Mouse (Mus musculus): Measurements from ENCODE around the gene Arhgef12.

Arhgef12 gene

DNA sequence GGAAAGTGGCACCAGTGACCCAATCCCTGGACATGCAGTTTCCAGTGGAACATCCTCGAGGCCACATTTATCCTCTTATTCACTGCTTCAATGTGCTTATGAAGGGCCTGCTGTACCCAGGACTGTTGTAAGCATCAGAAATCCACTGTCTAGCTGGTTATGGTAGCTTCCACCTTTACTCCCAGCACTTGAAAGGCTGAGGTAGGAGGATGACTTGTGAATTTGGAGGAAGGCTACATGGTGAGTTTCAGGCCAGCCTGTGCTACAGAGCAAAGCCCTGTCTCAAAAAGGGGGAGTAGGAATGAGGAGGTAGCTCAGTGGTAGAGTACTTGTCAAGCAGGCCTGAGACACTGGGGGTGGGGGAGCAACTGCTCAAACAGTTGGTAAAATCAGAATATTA, 1.0 kb upstream of the Arhgef12 start:
- no peak for DNase-seq

DNA sequence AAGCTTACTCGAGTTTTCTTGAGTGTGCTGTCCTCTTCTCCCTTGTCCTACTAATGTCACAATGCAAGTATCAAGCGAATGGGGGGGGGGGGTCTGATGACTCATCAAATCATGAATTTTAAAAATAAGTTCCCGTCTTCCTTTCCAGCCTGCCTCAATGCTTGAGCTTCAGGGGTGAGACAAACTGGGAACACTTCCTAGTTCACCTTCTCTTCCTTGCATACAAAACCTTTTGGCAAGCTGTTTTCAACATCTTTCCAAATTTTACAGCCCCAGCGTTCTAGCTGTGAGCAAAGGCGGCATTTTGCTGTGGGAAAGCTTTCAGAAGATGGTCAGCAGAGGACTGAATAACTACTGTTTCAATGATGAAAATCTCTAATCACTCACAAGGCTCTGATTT, 516 bp upstream of the Arhgef12 start:
- no peak for DNase-seq

DNA sequence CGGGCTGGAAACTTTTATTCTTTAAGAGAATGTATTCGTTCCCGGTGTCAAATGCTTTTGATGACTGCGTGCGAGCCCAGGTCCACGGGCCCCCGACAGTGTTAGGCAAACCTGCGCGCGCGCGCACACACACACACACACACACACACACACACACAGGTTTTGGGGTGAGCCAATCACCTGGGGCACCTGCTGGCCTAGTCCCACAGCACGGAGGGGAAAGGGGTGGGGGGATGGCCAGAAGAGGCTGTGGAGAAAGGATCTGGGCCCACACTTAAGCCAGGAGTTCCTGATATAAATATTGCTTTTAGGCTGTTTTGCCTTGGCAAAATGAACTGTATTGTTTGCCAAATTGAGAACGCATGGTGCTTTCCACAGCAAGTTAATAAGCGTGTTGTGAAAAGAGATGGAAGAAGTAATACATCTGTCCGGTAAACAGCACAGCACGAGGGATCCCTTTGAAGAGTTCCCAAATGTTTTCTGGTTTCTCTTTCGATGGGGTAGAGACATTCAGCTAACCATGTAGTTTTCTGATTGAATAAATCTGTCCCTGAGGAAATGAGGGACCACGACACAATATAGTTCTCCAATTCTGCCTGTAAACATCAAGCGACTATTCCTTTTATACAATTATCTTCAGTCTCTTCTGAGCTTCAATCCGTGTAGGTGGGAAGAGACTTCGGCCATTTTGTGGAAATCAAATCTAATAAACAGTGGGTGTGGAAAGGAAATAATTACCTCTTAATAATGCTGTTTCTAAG, 433 bp downstream of the Arhgef12 start:
- DNase-seq: peak; percentile 74

DNA sequence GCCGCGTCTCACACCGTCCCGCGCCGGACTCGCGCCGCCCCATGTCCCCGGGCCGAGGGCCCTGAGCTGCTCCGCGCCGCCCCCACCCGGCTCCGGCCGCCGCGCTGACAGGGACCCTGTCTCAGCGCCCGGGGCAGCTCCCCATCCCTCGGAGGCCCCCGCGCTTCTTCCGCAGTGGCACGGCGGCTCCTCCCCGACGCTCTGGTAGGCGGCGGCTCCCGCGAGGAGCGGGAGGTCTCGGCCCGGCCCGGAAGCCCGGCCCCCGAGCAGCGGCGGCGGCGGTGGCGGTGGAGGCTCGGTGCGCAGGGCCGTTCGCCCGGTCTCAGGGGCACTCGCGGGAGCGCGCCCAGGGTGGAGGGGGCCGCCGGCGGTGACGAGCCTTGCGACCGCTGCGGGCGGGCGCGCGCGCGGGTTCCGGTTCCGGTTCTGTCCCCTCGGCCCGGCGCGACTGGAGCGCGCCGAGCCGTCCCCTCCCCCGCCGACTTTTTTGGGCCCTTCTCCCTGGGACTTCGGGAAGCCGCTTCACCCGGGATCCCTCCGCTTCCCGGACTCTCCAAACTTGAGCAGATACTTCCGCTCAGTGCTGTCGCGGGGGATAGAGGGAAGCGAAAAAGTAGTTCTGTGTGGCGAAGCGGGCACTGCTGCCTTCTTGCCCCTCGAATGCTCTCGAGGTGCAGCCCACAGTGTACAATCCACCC, 1.2 kb downstream of the Arhgef12 start:
- DNase-seq: peak; percentile 93

DNA sequence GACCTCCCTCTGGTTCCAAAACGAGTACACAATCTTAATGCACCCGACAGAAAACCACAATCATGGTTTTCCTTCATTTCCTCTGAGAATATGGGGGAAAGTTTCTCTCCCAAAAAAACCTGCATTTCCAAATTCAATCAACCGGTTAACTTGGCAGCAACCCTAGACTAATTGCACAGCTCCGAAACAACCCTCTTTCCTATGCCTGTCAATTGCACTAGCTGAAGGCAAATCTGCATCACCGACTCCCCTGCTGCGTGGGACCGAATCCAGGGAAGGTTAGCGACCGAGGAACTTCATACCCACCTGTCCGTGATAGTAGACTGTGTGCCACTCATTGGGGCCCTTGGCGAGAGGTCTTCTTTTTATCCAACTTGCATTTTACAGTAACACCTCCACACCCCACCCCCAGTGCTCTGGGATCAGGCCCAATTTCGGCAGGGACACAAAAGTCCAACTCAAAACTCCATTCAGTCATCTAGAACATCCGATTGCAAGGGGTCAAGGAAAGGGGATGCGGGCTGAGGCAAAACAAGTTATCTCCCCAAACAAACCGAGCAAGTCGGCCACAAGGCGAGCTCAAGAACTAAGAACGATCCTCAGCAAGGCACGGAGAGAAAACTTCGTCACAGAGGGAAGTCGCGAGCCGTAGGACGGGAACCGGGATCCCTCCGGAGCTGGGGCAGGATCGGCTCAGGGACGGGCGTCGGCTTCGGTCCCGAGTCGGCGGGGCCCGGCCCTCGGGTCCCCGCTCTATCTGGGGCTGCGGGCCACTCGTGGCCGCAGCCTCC, 2.0 kb downstream of the Arhgef12 start:
- peak; percentile 72 for DNase-seq

DNA sequence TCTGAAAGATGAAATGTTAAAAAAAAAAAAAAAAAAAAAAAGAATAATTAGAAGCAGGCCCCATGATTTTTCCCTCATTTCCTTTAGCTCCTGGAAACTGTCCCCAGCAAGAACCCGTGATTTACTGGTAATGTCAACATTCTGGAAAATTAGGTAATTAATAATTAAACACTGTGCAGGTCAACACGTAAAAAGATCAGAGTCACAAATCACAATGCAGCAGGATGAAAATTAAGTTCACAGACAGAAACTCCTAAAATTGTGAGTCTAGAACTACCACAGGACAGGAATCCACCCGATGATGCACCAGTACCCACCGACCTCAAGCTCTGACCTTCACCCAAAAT, 2.5 kb downstream of the Arhgef12 start:
- no peak for DNase-seq

DNA sequence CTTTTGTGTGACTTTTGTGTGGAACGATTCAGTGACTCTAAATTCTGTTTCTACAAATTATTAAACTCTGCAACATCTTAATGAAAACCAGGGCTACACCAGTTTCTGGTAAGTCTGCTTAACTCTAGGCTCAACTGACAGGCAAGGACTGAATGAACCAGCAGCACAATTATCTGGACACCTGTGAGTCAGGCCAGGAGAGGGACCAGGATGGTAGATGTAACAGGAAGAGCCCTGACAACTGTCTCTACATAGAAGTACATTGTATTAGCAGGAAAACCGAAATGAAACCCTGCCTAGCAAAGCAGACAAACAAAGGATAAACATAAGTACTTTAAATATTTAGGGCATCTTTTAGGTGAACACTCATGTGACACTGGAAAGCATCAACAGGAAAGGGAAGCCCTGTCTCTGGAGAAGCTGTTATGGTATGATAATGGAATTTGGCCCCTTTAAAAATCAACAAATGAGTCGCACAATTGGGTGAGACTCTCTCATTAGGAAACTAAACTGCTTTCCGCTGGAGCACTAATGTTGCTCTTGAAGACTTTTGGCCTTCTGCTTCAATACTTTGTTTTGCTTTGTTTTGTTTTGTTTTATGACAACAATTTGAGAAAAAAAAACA, 3.3 kb downstream of the Arhgef12 start:
- DNase-seq: no peak

DNA sequence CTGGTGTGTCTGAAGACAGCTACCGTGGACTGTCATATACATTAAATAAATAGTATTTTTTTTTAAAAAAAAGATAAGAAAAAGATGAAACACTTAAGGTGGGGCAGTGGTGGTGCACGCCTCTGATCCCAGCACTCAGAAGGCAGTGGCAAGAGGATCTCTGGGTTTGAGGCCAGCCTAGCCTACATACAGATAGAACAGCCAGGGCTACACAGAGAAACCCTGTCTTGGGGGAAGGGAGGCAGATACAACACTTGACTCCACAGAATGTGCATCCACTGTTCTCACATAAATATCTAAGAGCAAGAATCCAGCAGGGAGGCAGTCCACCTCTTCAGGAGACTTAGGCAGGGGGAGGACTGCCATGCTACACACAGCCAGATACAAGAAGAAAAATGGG, 4.1 kb downstream of the Arhgef12 start:
- DNase-seq: no peak

DNA sequence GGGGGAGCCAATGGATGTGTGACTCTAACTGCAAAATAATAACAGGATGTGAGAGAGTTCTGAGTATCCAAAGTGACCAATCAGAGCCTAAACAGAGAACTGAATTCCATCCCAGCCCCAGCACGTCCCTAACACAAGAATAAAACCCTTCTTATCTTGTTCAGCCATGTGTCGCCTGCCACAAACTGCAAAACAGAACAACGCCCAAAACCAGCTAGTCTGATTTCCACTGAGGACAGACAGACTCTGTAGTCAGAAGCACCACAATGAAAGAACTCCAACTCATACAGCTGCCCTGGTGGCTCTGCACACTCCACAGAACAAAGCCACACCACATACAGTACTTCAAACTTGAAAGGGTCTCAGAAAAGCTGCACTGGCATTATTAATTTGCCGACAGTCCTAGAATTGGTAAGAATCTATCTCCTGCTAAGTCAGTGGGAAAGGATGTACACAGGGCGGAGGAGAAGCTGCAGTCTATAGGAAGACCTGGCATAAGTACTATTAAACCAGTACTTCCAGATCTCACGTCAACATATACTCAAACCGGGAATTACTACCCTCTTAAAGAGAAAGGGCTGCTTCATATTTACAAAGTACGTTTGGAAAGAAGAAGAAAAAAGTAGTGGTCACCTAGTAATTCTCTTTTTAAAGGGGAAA, 5.0 kb downstream of the Arhgef12 start:
- DNase-seq: no peak

DNA sequence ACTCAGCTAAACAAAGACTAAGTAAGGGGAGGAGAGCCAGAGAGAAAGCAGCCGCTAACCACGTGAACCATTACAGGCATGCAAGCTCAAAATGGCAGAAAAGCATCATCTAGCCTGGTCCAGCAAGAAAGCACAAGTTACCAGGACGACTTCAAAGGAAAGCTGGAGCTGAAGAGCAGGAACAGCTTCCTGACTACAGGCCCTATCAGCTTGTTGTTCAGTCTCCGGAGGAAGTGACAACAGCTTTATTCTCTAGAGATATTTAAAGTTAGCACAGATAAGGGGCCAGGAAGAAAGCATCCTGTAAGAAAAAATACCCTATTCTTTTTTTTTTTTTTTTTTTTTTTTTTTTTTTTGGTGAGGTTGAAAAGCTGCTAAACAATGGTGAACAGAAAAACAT, 8.1 kb downstream of the Arhgef12 start:
- no peak for DNase-seq

DNA sequence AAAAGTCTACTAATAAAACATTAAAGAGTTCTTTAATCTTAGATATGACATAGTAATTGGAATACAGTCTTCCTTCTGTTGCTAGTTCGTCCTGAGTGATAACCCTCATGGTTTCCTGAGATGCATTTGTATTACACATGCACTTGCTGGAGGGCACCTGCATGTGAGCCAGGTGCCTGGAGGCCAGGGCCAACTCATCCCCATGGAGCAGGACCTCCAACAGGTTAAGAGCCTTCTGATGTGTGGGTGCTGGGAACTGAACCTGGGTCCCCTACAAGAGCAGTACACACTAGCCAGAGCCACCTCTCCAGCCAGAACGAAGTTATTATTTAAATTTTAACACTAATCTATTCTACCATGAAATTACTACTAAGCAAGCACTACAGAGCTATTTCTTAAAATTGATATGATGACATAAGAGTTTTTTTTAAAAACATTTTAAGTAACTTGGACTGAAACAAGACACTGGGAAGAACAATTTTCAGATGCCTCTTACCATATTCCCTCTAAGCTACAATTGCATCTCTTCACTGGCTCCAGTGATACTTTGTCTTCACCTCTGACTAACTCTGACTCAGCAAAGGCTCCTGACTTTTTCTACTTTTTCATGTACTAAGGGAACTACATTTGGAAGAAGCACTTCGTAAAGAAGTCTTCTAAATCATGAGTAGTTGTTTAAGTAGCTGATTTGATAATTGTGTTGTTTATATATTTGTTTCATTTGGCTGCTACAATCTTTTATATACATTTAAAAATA, 9.1 kb downstream of the Arhgef12 start:
- DNase-seq: no peak

DNA sequence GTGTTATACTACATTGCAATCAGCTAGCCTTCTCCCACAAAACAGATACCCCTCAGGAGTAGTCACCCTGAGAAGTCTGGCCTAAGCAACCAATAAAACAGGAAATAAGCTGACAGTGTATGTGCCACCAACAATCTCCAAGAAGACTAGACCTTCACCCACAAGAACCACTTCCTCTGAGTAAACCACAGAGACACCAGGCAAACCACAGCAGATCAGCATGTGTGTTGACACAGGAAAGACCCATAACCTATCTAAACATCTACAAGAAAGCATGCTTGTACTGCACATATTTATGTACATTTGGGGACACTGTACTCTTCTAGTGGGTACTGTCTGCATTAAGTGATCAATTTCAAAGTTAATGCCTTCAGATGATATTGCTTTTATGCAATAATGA, 10.7 kb downstream of the Arhgef12 start:
- DNase-seq: no peak

DNA sequence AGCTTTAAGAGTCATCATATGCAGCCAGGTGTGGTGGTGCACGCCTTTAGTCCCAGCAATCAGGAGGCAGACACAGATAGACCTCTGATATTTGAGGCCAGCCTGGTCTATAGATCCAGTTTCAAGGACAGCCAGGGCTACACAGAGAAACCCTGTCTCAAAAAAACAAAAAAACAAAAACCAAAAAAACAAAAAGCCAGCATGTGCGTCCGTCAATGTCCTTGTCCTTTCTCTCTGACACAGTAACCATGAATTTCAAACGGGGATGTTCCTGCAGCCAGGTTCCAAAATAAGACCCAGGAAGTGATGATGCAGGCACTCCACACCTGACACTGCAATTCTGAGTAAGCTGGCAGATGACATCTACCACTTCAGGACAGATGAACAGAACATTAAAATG, 12.2 kb downstream of the Arhgef12 start:
- DNase-seq: no peak

DNA sequence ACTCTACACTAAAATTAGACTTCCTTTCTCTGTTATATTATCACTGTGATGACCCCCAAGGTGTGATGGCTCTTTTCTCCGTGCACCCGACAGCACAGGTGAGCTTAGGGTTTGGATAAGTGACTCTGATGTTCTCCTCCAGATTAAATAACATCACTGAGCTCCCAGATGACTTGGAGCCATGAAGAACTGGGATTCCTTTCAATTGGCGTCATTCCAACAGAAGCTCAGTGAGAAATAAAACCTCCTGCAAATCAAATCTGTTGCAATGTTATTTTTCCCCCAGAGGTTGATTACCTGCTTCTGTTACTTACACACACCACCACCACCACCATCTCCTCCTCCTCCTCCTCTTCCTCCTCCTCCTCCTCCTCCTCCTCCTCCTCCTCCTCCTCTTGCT, 13.2 kb downstream of the Arhgef12 start:
- peak; percentile 46 for DNase-seq

DNA sequence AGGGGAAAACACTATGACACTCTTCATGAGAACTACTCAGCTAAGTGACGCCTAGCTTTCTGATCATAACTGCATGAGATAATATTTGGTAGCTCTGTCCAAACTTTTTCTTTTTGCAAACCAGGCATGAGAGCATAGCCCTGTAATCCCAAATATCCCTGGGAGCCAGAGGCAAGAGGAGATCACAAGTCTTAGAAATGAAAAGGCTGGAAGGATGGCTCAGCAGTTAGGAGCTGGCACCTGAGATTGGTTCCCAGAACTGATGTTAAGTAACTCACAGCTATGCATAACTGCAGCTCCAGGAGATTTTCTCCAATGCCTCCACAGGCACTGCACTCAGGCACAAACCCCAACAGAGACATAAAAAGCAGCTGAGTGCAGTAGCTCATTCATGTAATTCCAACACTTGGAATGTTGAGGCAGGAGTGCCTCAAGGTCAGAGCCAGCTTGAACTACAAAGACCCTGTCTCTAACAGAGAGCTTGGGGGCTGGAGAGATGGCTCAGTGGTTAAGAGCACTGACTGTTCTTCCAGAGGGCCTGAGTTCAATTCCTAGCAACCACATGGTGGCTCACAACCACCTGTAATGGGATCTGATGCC, 21.3 kb downstream of the Arhgef12 start:
- no peak for DNase-seq

DNA sequence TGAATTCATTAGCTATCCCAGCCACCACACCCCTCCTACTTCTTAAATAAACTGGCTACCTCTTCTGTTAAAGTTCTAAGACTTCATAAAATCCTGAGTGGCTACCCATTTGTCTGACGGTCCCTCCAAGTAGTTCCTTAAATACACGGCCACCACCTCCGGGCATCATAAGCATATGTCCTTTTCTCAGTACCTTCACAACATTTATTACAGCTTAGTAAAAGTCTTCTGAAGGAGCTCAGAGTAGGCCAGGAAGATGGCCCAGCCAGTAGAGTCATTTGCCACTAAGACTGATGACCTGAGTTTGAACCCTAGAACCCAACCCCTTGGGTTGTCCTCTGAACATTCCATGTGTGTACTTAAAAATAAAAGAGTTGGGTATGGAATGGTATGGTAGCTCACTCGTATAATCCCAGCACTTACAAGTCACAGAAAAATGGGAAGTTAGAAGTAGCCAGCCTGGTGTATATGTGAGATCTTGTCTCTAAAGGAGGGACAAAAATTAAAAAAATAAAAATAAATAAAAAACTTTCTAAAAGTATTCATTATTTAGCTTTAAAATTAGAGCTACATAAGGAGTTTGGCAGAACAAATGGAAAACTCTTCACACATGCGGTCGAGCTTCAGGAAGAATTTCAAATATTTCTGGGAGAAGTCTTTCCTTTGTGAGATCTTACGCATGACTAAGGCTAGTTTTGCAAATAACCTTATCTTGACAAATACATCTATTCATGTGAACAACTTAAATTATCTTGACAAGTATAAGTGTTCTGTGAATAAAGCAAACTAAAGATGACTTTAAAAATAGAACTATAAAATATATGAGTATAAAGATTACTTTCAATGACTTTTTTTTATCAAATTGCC, 22.3 kb downstream of the Arhgef12 start:
- no peak for DNase-seq

DNA sequence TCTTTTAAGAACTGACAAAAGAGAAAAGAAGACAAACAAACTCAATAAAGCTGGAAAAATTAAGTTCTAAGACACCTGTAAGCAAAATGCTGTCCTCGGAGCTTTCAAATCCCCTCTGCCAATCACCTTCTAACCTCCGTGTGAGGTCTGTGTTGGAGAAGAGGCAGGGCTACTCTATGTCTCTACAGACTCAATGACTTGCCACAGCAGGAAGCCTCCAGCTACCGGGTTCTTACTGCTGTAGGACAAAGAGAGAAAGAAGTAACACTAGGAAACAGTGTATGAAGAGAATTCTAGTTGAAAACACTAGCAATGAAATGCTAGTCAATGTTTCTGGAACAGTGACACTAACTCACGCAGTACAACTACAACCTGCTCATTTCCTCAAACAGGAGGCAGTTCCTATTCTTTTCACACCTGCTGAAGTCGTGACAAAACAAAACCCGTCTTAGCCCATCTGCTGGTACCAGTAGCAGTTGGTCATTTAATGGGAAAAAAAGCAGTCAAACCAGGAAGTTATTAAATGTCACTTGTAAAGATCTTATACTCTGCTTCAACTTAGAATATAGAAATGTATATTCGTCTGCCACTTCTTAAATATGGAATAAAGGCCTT, 23.5 kb downstream of the Arhgef12 start:
- no peak for DNase-seq

DNA sequence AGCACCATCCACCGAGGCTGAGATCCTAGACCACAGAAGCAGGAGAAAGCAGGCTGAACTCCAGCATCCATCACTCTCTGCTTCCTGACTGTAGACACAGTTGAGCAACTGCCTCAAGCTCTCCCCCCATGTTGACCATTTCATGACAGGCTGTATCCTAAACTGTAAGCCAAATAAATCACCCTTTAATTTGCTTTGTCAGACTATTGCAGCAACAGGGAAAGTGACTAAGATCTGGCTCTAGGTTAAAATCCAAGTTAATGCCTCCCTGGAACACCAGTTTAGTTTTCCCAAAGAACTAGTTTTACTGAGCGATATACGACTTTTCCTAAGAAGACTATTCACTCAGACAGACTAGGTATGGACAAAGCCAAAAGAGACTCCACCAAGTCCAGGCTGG, 28.3 kb downstream of the Arhgef12 start:
- no peak for DNase-seq

DNA sequence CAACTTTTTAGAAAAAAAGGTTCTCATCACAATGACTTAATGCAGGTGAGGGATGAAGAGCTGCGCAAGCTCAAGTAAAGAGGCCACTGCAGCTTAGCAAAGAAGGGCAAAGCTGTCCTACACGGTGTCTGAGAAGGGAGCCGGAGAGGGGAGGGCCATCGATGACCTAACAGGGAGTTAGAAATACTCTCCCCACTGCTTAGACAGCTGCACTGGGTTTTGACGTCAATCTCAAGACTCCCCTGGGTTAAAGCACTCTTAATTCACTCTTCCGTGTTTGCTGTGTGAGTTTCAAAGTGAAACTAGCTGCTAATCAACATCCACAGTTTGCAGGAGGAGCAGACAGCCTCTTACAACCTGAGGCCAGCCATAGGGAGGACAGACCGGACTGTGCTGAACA, 30.9 kb downstream of the Arhgef12 start:
- DNase-seq: no peak

DNA sequence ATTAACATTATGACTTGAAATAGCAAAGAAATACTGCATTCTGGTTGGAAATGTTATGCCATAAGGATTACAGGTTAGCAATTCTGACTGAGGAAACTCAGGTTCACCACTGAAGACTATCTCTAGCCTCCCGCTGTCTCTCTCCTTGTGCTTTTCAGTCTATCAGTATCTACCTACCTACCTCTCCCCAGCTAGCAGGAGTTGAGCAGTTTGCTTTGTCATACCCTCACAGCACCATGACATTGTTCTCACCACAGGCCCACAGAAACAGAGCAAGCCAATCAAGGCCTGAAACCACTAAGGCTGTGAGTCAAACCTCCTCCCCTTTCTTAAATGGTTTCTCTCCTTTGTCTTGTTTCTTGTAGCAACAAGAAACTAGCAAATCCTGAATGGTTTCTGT, 32.4 kb downstream of the Arhgef12 start:
- no peak for DNase-seq

All from cerebellum, adult 11-12 months (tissue).